ENCODE assay signal across 9 mouse cellular contexts in the genomic region with DNA sequence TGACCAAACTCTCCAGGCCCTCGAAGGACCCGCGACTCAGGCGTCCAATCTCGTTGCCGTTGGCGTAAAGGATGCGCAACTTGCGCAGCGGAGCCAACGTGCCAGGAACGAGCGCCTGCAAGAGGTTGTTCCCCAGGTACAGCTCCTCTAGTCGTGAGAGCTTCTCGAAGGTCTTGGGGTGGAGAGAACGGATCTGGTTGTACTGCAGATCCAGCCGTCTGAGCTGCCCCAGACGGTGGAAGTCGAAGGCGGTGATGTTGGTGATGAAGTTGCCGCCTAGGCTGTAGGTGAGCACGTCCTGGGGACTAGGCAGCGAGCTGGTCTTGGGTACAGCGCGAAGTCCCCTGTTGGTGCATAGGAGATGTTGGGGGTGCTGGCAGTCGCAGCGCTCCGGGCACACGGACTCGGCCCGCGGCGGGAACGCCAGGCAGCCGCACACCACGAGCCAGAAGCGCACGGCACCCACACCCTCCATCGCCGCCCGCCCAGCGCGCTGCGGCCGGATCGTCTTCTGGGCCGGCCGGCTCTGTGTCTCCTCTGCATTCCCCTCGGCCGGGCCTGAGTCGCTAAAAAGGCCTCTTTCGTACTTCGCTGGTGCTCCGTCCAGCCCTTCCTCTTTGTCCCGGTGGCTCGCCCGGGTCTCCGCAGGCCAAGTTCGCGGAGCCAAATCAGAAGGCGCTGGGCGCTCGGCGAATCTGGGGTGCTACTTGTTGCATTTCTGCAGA. TPM values are rescaled to one million over a fixed set of nuclear protein-coding genes. Genes with fewer than 3 reads are reported as not detected.
DNase-seq lines count a peak whose midpoint lies in the region; ATAC-seq and TF ChIP-seq lines count a peak whose summit lies in the region.
"Had no signal": no experiment of that assay in that cellular context is flagged by ENCODE, and none has a peak within 500 bp of the region (broad histone marks: within the 10 kb centered on the region; RNA-seq: fewer than 3 reads in every experiment).

No protein-coding gene starts in this region.

- no peak for TF ChIP-seq POLR2A in heart, adult 2 months (IDR thresholded peaks at IDR 0.05; ENCODE audit: insufficient read depth, low read depth, low read length)
- TF ChIP-seq POLR2A in small intestine, adult 2 months (IDR thresholded peaks at IDR 0.05; ENCODE audit: low read depth, low read length), result no peak

- DNase-seq in heart, adult 2 months, result no peak
- DNase-seq in heart, postnatal 25 days (ENCODE audit: low spot score), result no peak
- peak; percentile 41 to 58 for DNase-seq in adrenal gland, postnatal 36 days
- peak; percentile 60 for DNase-seq in lung, postnatal 10 days
- no peak for DNase-seq in left cerebral cortex, adult 11 months (ENCODE audit: low spot score)

- intact Hi-C loops in heart, adult 2 months (cut with DNase I), result loop anchor here (2.0 to 5.0 kb wide), 4 partner anchors 37 to 87 kb away; no protein-coding TSS in a partner anchor
- intact Hi-C loops in heart, postnatal 25 days (cut with DNase I), result loop anchor here (2.0 to 5.0 kb wide), 3 partner anchors 37 to 61 kb away; no protein-coding TSS in a partner anchor

- under 1% methylated on average over 64 of the region's 64 CpGs for WGBS in heart, adult 2 months
- WGBS in forebrain, embryonic 15.5 days, result under 1% methylated on average over 64 of the region's 64 CpGs
- 1% methylated on average over 53 of the region's 64 CpGs for WGBS in intestine, postnatal 0 days
- WGBS in small intestine, adult 2 months, result 2% methylated on average over 64 of the region's 64 CpGs

- H3K36me3 ChIP-seq in heart, adult 2 months (ENCODE audit: control insufficient read depth, insufficient read depth, low read length), result no peaks in the 10 kb centered on the region
- no peaks in the 10 kb centered on the region for H3K36me3 ChIP-seq in forebrain, embryonic 15.5 days
- no peaks in the 10 kb centered on the region for H3K36me3 ChIP-seq in intestine, postnatal 0 days (ENCODE audit: control insufficient read depth, insufficient read depth)
- H3K36me3 ChIP-seq in small intestine, adult 2 months (ENCODE audit: control insufficient read depth, insufficient read depth, low read length), result no peaks in the 10 kb centered on the region

- peaks cover 2% of the 10 kb centered on the region for H3K4me1 ChIP-seq in heart, adult 2 months (ENCODE audit: control insufficient read depth, insufficient read depth, low read length)
- H3K4me1 ChIP-seq in forebrain, embryonic 15.5 days, result peaks cover 38% of the 10 kb centered on the region
- H3K4me1 ChIP-seq in intestine, postnatal 0 days (replicated peaks; ENCODE audit: control insufficient read depth, insufficient read depth, low read length), result peaks cover 12% of the 10 kb centered on the region; the same call in 1 of the 2 replicates
- H3K4me1 ChIP-seq in small intestine, adult 2 months (ENCODE audit: control insufficient read depth, insufficient read depth, insufficient read length, low read length), result peaks cover 18% of the 10 kb centered on the region

- H3K79me2 ChIP-seq in heart, adult 2 months (replicated peaks; ENCODE audit: control insufficient read depth, insufficient read depth, low read length), result no peaks in the 10 kb centered on the region

- peak overlapping the region; percentile 99 for H3K4me2 ChIP-seq in forebrain, embryonic 15.5 days (replicated peaks)
- H3K4me2 ChIP-seq in intestine, postnatal 0 days (replicated peaks; ENCODE audit: low read depth), result peak overlapping the region; percentile 77

- peak; percentile 31 for ATAC-seq in forebrain, embryonic 15.5 days (replicated peaks)
- ATAC-seq in intestine, postnatal 0 days, result no peak
- ATAC-seq: Patski had no signal

- H3K9ac ChIP-seq in heart, adult 2 months (ENCODE audit: low read depth, low read length), result peak overlapping the region; percentile 81
- H3K9ac ChIP-seq in forebrain, embryonic 15.5 days (replicated peaks), result peak overlapping the region; percentile 52
- H3K9ac ChIP-seq in intestine, postnatal 0 days (ENCODE audit: low read depth, low read length), result peak overlapping the region; percentile 47

- no peaks in the 10 kb centered on the region for H3K9me3 ChIP-seq in forebrain, embryonic 15.5 days
- H3K9me3 ChIP-seq in intestine, postnatal 0 days (ENCODE audit: control insufficient read depth), result no peaks in the 10 kb centered on the region

- peak overlapping the region; percentile 87 for H3K27ac ChIP-seq in heart, adult 2 months
- H3K27ac ChIP-seq in forebrain, embryonic 15.5 days (replicated peaks), result peak overlapping the region; percentile 44
- peak overlapping the region; percentile 79 for H3K27ac ChIP-seq in intestine, postnatal 0 days (ENCODE audit: low read depth, low read length)
- peak overlapping the region; percentile 59 for H3K27ac ChIP-seq in small intestine, adult 2 months (ENCODE audit: insufficient read depth, low read depth, low read length)

- no peak for TF ChIP-seq EP300 in heart, adult 2 months (IDR thresholded peaks at IDR 0.05; ENCODE audit: insufficient read depth, low read depth, low read length)

- no peak for TF ChIP-seq CTCF in heart, adult 2 months (IDR thresholded peaks at IDR 0.05)
- TF ChIP-seq CTCF in intestine, postnatal 0 days (IDR thresholded peaks at IDR 0.05; ENCODE audit: low read depth), result no peak
- no peak for TF ChIP-seq CTCF in small intestine, adult 2 months (IDR thresholded peaks at IDR 0.05; ENCODE audit: extremely low read depth, insufficient read length, insufficient replicate concordance, low read depth, low read length)

- H3K4me3 ChIP-seq in heart, adult 2 months, result peak overlapping the region; percentile 70
- peak overlapping the region; percentile 53 for H3K4me3 ChIP-seq in forebrain, embryonic 15.5 days
- H3K4me3 ChIP-seq in intestine, postnatal 0 days (ENCODE audit: low read depth, low read length), result peak overlapping the region; percentile 57
- peak overlapping the region; percentile 58 for H3K4me3 ChIP-seq in small intestine, adult 2 months (ENCODE audit: low read depth, low read length)

- no peaks in the 10 kb centered on the region for H3K27me3 ChIP-seq in heart, adult 2 months (ENCODE audit: control insufficient read depth, insufficient read depth, low read length)
- peaks cover 44% of the 10 kb centered on the region for H3K27me3 ChIP-seq in forebrain, embryonic 15.5 days
- H3K27me3 ChIP-seq in intestine, postnatal 0 days (replicated peaks; ENCODE audit: control insufficient read depth, insufficient read depth, low read length), result peaks cover 46% of the 10 kb centered on the region
- H3K27me3 ChIP-seq in small intestine, adult 2 months (ENCODE audit: control insufficient read depth, insufficient read depth, low read length), result peaks cover 30% of the 10 kb centered on the region

RNA-seq across cellular contexts. Expression of gene Tril, which starts 0.7 kb away (rescaled TPM):
- 1 to 10 TPM; 3.3 to 3.9 TPM for total RNA-seq in heart, adult 2 months (2021)
- 4.4 and 5.1 TPM in 2 replicates for polyA plus RNA-seq in heart, adult 2 months (2012; rRNA removed)
- total RNA-seq in heart, postnatal 25 days (2021), result 1 to 10 TPM; 4.7 to 5.5 TPM
- total RNA-seq in adrenal gland, postnatal 36 days (2021), result 1 to 10 TPM; 6.8 to 7.9 TPM
- 5.9 and 7.6 TPM in 2 replicates for polyA plus RNA-seq in forebrain, embryonic 15.5 days (2015; fragmentation: Nextera tagmentation; extraction: Ambion mirVana)
- polyA plus RNA-seq in intestine, postnatal 0 days (2015; fragmentation: Nextera tagmentation; extraction: Ambion mirVana), result 5.7 TPM in 2 replicates
- polyA plus RNA-seq in small intestine, adult 2 months (2012; rRNA removed), result 4.2 and 8.2 TPM in 2 replicates

Comparison
In these comparisons a context has a peak if more than half of its experiments do, and no peak if none do; other contexts are left out.
1. DNase-seq: peak in adrenal gland, postnatal 36 days (2 of 2) and lung, postnatal 10 days (single experiment); none in heart, adult 2 months (0 of 2), heart, postnatal 25 days (single experiment) and left cerebral cortex, adult 11 months (single experiment).
2. Peak in every context shown above with its lines, with median percentiles within 50 percentile points of each other: H3K27ac ChIP-seq, H3K4me3 ChIP-seq and H3K9ac ChIP-seq.